Mouse (Mus musculus) embryonic fibroblast, embryonic 13.5 days (primary cell): ENCODE measurements around the gene Kifc5b. TPM values are rescaled to one million over a fixed set of nuclear protein-coding genes. Genes with fewer than 3 reads are reported as not detected.

Source experiments
- H3K27ac ChIP-seq: 2 replicates; pipeline ENCODE4 v1.5.1; 2012; ENCODE audit warnings: low read length, control low read depth, inconsistent platforms; ENCODE audit not compliant: insufficient read depth
- H3K4me1 ChIP-seq: 2 replicates; pipeline ENCODE4 v1.6.1; 2011; ENCODE audit warnings: low read length; ENCODE audit not compliant: control insufficient read depth, insufficient read depth
- H3K4me3 ChIP-seq: 2 replicates; pipeline ENCODE4 v1.5.1; 2011; ENCODE audit warnings: mild to moderate bottlenecking, control low read depth, low read length; ENCODE audit not compliant: insufficient read depth
- CTCF ChIP-seq: IDR thresholded peaks from 2 replicates; pipeline ENCODE4 v1.5.1; 2011; ENCODE audit warnings: mild to moderate bottlenecking, control low read depth, low read length, moderate library complexity, borderline replicate concordance; ENCODE audit not compliant: insufficient read depth
- POLR2A ChIP-seq: IDR thresholded peaks from 2 replicates; pipeline ENCODE4 v1.6.1; 2011; ENCODE audit warnings: low read depth, mild to moderate bottlenecking, control low read depth, low read length, moderate library complexity
- polyA plus RNA-seq: library from polyadenylated mRNA; stranded (reverse); fragments of >200 nt; gene quantifications from 2 replicates; pipeline ENCODE4 v1.2.4, GENCODE M21; 2011; ENCODE audit warnings: low read depth; ENCODE audit not compliant: missing spikeins, insufficient read length

The Kifc5b gene
- polyA plus RNA-seq, 1 experiment = 7.2 TPM

DNA sequence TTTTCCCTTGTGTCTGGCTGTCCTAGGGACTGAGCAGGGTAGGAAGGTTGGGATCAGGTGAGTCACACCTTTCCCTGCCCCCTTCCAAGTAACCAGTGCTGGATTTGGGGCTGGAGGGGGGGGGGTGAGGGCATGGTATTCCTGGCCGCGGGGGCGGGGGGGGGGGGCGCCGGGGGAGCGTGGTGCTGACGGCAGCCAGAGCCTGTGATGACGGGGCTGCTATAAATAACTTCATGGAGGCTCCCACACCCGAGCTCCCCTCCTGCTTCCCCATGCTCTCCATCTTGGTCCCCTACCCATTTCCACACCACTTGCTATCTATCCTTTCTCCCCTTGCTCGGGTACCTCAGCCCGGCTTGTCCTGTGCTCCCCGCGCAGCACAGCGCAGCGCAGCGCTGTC is 36.8 kb downstream of the Kifc5b start:
- Histone ChIP-seq H3K4me3 (peak overlapping the region; percentile 27), H3K27ac (peak overlapping the region; percentile 68), H3K4me1 (peaks cover 25% of the 10 kb centered on the region)
- TF ChIP-seq POLR2A = no peak
- TF ChIP-seq CTCF = no peak

DNA sequence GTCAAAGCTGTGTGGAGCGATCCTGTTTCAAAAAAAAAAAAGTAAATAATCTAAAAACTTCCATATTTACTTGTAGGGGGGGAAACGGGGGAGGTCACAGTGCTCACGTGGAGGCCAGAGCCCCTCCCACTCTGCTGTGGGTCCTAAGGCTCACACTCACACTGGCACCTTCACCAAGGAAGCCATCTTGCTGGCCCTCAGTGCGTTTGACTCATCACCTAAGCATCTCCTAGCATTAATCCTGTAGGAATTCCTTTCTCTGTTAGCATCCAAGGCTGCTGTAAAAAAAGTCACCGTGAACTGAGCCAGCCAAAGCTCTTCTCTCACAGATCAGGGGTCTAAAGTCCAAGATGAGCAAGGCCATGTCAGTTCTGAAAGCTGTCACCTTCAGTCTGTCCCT is 39.4 kb downstream of the Kifc5b start:
- no peak overlapping the region for H3K4me3 ChIP-seq
- TF ChIP-seq CTCF (no peak), POLR2A (no peak)
- H3K4me1 ChIP-seq = peaks cover 13% of the 10 kb centered on the region
- H3K27ac ChIP-seq = peak overlapping the region; percentile 35; the same call in 1 of the 2 replicates

DNA sequence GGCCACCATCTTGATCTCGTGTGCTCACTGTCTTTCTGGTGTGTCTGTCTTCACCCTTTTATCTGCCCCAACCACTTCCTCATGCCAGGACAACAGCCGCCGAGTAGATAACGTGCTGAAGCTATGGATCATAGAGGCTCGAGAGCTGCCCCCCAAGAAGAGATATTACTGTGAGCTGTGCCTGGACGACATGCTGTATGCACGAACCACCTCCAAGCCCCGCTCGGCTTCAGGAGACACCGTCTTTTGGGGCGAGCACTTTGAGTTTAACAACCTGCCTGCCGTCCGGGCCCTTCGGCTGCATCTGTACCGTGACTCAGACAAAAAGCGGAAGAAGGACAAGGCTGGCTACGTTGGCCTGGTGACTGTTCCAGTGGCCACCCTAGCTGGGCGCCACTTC is 40.0 kb downstream of the Kifc5b start:
- TF ChIP-seq CTCF (no peak), POLR2A (no peak)
- peak overlapping the region; percentile 35; the same call in 1 of the 2 replicates for H3K27ac ChIP-seq
- peaks cover 13% of the 10 kb centered on the region for H3K4me1 ChIP-seq
- H3K4me3 ChIP-seq = no peak overlapping the region

DNA sequence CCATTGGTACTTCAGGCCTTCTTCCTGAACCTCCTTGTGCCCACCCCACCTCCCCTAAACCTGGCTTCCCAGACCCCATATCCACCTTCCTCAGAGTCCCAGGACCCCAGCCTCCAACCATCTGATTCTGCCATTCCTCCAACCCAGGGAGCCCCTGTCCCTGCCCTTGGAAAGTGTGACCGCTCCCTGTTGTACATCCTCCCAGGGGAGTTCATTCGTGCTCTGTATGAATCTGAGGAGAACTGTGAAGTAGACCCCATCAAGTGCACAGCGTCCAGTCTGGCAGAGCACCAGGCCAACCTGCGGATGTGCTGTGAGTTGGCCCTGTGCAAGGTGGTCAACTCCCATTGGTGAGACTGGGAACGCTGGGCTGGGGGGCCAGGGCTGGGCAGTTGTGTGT is 41.0 kb downstream of the Kifc5b start:
- H3K4me1 ChIP-seq = peaks cover 13% of the 10 kb centered on the region
- H3K4me3 ChIP-seq = no peak overlapping the region
- TF ChIP-seq POLR2A (no peak), CTCF (no peak)
- H3K27ac ChIP-seq = no peak overlapping the region

DNA sequence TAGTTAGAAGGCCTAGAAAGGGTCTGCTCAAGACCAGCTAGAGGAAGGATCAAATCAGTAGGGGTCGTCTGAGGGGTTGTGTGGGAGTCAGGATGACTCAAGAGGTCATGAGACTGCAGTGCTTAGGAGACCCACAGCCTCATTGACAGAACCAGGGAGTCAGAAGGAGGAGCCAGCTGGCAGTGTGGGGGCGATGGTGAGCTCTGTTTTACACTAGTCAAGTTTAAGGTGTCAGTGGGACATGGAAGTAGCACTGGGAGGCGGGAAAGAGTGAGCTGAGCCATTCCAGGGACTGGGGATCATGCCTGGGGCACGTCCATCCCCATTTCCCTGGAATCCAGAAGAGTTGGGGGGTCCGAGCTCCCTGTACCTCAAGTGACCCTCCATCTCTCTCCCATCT is 42.0 kb downstream of the Kifc5b start:
- no peak for TF ChIP-seq CTCF
- TF ChIP-seq POLR2A = no peak
- Histone ChIP-seq H3K4me1 (peaks cover 8% of the 10 kb centered on the region), H3K4me3 (no peak overlapping the region), H3K27ac (no peak overlapping the region)

DNA sequence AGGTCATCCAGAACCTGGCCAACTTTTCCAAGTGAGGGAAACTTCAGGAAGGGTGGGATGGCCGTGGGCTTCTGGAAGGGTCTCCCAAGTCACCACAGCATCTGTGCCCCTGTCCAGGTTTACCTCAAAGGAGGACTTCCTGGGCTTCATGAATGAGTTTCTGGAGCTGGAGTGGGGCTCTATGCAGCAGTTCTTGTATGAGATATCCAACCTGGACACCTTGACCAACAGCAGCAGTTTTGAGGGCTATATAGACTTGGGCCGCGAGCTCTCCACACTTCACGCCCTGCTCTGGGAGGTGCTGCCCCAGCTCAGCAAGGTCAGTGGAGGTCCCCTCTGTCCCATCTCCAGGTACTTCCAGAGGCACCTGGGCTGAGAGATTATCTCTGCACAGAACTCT is 42.9 kb downstream of the Kifc5b start:
- Histone ChIP-seq H3K27ac (no peak overlapping the region), H3K4me3 (no peak overlapping the region), H3K4me1 (peaks cover 5% of the 10 kb centered on the region)
- no peak for TF ChIP-seq CTCF

DNA sequence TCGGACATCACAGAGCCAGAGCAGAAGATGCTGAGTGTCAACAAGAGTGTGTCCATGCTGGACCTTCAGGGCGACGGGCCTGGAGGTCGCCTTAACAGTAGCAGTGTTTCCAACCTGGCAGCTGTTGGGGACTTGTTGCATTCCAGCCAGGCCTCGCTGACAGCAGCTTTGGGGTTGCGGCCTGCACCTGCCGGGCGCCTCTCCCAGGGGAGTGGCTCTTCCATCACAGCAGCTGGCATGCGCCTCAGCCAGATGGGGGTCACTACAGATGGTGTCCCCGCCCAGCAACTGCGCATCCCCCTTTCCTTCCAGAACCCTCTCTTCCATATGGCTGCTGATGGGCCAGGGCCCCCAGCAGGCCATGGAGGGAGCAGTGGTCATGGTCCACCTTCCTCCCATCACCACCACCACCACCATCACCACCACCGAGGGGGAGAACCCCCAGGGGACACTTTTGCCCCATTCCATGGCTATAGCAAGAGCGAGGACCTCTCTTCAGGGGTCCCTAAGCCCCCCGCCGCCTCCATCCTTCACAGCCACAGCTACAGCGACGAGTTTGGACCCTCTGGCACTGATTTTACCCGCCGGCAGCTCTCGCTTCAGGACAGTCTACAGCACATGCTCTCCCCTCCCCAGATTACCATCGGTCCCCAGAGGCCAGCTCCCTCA is 44.8 kb downstream of the Kifc5b start:
- TF ChIP-seq POLR2A = no peak
- no peak for TF ChIP-seq CTCF
- H3K27ac ChIP-seq = no peak overlapping the region
- peaks cover 1% of the 10 kb centered on the region; the same call in 1 of the 2 replicates for H3K4me1 ChIP-seq
- no peak overlapping the region for H3K4me3 ChIP-seq

DNA sequence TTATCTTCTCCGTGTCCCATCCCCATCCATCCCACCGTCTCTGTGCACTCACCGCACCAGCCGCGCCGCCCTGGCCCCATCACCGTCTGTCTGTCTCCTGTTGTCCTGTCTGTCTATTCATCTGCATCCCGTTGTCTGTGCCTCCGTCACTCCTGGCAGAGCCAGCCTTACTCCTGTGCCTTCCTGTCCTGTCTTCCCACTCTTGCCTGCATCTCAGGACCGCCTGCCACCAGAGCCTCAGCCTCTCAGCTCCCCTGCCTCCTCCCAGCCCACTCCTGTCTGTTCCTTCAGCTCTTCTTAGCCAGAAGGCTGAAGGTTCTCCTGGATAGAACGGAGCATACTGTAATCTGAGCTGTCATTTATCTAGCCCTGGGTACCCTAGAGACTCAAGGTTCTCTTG is 50.1 kb downstream of the Kifc5b start:
- TF ChIP-seq CTCF (no peak), POLR2A (no peak)
- H3K4me3 ChIP-seq = no peak overlapping the region
- H3K4me1 ChIP-seq = no peaks in the 10 kb centered on the region

DNA sequence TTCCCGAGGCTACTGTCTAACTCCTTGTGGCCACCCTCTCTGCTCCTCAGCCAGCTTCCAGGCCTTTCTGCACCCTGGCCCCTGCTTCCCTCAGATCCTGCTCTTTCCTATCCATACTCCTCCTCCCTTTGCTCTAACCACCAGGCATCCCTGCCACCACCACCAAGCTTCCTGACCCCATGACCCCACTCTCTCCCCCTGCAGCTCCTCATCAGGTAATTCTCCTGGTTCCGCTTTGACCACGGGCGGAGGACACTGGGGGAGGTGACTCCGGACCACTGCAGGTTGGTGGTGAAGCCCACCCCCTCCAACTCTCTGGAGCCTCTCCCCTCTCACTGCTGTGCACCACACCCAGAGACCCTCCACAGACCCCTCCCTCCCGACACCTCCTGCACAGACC is 50.6 kb downstream of the Kifc5b start:
- Histone ChIP-seq H3K4me1 (no peaks in the 10 kb centered on the region), H3K4me3 (no peak overlapping the region), H3K27ac (no peak overlapping the region)
- TF ChIP-seq POLR2A = no peak
- no peak for TF ChIP-seq CTCF

More for the DNA sequence above, 50.1 kb downstream of the Kifc5b start:
- no peak overlapping the region for H3K27ac ChIP-seq

DNA sequence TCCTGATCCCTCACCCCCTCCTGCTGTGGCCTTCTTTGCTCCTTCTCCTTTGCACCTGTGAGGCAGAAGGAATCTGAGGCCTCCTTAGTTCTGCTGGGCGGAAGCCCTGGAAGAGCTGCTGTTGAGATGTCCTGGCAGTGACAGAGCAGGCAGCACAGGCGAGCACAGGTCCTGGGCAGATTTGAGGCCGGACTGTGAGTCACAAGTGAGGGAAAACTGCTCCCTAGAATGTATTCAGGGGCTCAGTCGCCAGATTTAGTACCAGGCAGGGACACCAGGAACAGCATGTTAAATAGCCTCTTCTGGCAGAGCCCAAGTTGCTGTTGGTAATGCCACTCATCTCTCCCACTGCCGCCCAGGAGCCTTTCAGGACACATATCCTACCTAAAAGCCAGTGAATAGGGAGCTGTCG is 51.3 kb downstream of the Kifc5b start:
- TF ChIP-seq POLR2A (no peak), CTCF (no peak)
- no peaks in the 10 kb centered on the region for H3K4me1 ChIP-seq
- no peak overlapping the region for H3K27ac ChIP-seq
- H3K4me3 ChIP-seq = no peak overlapping the region

DNA sequence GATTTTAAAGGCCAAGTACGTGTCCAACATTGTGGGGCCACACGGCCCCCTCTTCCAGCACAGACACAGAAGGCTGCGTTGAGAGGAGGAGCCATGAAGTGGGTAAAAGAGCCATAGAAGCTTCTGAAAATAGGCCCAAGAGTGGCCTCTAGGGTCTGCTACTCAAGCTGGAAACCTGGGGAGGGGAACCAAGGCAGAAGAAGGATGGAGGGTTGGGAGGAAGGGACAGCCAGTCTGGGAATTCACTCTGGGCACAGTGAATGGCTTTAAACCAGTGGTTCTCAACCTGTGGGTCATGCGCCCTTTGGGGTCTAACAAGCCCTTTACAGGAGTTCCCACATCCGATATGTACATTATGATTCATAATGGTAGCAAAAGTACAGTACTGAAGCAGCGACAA is 52.4 kb downstream of the Kifc5b start:
- H3K4me3 ChIP-seq = no peak overlapping the region
- H3K27ac ChIP-seq = no peak overlapping the region
- peaks cover 3% of the 10 kb centered on the region; the same call in 1 of the 2 replicates for H3K4me1 ChIP-seq
- no peak for TF ChIP-seq POLR2A
- no peak for TF ChIP-seq CTCF
